Mouse (Mus musculus) left cerebral cortex, adult 11 months (tissue): ENCODE measurements at regions not wholly inside any gene's neighbourhood (a gene's known extent, or its start where the extent isn't known, plus 50 kb on each side); places are given as distances from the start of the nearest gene placed in this dataset.

Experiments
- DNase-seq: peaks from one replicate; pipeline ENCODE4 v3.0.0; 2022; ENCODE audit warnings: low spot score

DNA sequence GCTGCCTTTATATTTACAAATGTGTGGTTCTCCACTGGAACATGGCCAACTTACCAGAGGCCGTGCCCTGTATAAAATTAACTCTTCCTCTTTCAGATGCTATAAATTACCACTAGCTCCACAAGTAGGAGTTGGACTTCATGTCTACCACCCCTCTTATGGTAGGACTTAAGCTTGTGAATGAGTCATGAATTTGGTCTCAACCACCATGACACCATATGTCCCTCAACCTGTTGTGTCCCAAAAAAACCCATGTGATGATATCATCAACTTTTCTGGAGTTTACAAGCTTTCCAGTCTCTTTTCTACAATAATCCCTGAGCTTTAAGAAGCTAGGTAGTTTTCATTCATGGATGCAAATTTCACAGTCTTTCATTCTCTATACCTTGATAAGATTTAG lies 1951.4 kb downstream of the Pcdh7 start:
- DNase-seq = no peak

- DNase-seq = no peak
These were observed 1982.2 kb downstream of the Pcdh7 start for GRCm38 (mm10) chr5:59700009-59700408.

GRCm38 (mm10) chr5:59715457-59715856 lies 1997.7 kb downstream of the Pcdh7 start:
- DNase-seq = peak; percentile 1

- DNase-seq = no peak
These were observed 2038.5 kb downstream of the Pcdh7 start for GRCm38 (mm10) chr5:59756229-59756628.

GRCm38 (mm10) chr5:59756660-59757415 lies 2039.1 kb downstream of the Pcdh7 start:
- DNase-seq = no peak
